Mouse (Mus musculus): ENCODE data around the gene Krt39.

- TF ChIP-seq CTCF (IDR thresholded peaks at IDR 0.05; ENCODE audit: control insufficient read depth, insufficient read depth, insufficient read length): no peak
- TF ChIP-seq FOSL1 (IDR thresholded peaks at IDR 0.05; ENCODE audit: insufficient read depth, low read length, poor library complexity, severe bottlenecking): no peak
- TF ChIP-seq USF1 (IDR thresholded peaks at IDR 0.05; ENCODE audit: low read depth): no peak
- TF ChIP-seq MYOD1 (IDR thresholded peaks at IDR 0.05; ENCODE audit: control insufficient read depth, insufficient read length, low read depth): no peak
- TF ChIP-seq MYOG (IDR thresholded peaks at IDR 0.05; ENCODE audit: control insufficient read depth, extremely low read depth, insufficient read length): no peak
- no peak for TF ChIP-seq CEBPB (IDR thresholded peaks at IDR 0.05; ENCODE audit: low read depth)
- TF ChIP-seq MAX (IDR thresholded peaks at IDR 0.05): no peak
Observed at GRCm38 (mm10) chr11:99521288-99521860, at the start of gene Krt39.

Data from C2C12 (cell line).